In the genomic region with DNA sequence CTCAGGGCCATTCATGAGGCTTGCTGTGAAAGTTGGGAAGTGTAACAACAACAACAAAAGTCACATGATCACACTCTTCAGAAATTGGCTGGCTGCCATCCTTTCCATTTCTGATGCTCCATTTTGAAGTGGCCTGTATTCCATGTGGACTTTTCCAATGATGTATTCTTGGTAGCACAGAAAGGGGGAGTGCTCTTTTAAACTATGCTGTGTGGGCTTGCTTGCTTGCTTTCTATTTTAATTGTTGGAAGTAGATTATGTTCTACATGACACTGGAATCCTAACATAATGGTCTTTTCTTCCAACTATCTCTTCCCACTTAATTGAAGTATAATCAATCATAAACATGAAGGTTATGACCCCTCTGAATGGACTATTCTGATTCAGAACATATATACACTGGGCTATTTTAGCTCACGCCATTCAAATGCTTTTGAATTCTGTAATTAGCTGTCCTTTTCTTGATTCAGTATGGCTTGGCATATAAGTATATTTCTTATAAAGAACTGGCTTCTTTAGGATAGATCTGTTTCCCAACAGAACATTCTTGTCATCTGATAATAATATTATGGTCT, we compare ENCODE assay signal across 22 mouse cellular contexts.
"Had no signal": no experiment of that assay in that cellular context is flagged by ENCODE, and none has a peak within 500 bp of the region (broad histone marks: within the 10 kb centered on the region; RNA-seq: fewer than 3 reads in every experiment).

No protein-coding gene starts in this region.

- H3K9ac ChIP-seq: intestine, embryonic 15.5 days; kidney, embryonic 15.5 days; limb, embryonic 13.5 days; liver, embryonic 12.5 days; liver, embryonic 15.5 days; midbrain, embryonic 12.5 days; midbrain, embryonic 15.5 days; neural tube, embryonic 12.5 days; neural tube, embryonic 15.5 days had no signal

- H3K9me3 ChIP-seq: intestine, embryonic 15.5 days; kidney, embryonic 15.5 days; limb, embryonic 10.5 days; limb, embryonic 13.5 days; liver, embryonic 12.5 days; liver, embryonic 15.5 days; midbrain, embryonic 12.5 days; midbrain, embryonic 15.5 days; neural tube, embryonic 12.5 days; neural tube, embryonic 15.5 days had no signal

- H3K27ac ChIP-seq: intestine, embryonic 15.5 days; kidney, embryonic 15.5 days; limb, embryonic 10.5 days; limb, embryonic 13.5 days; liver, embryonic 12.5 days; liver, embryonic 15.5 days; macrophage; midbrain, embryonic 12.5 days; midbrain, embryonic 15.5 days; neural tube, embryonic 12.5 days; neural tube, embryonic 15.5 days had no signal

- DNase-seq: kidney, adult 11 months; kidney, adult 8-10 months; kidney, postnatal 10 days; kidney, postnatal 36 days; layer of hippocampus, adult 9-11 months; liver; lung, adult 18-20 months; retina, postnatal 1 day; right cerebral cortex, postnatal 25 days; spleen, adult 18-20 months; thymus, postnatal 25 days had no signal

- H3K4me2 ChIP-seq: intestine, embryonic 15.5 days; kidney, embryonic 15.5 days; limb, embryonic 13.5 days; liver, embryonic 12.5 days; liver, embryonic 15.5 days; midbrain, embryonic 12.5 days; midbrain, embryonic 15.5 days; neural tube, embryonic 12.5 days; neural tube, embryonic 15.5 days had no signal

- H3K36me3 ChIP-seq: intestine, embryonic 15.5 days; kidney, embryonic 15.5 days; limb, embryonic 10.5 days; limb, embryonic 13.5 days; liver, embryonic 12.5 days; liver, embryonic 15.5 days; midbrain, embryonic 12.5 days; midbrain, embryonic 15.5 days; neural tube, embryonic 12.5 days; neural tube, embryonic 15.5 days had no signal

- H3K4me3 ChIP-seq: intestine, embryonic 15.5 days; kidney, embryonic 15.5 days; limb, embryonic 10.5 days; limb, embryonic 13.5 days; liver, embryonic 12.5 days; liver, embryonic 15.5 days; midbrain, embryonic 12.5 days; midbrain, embryonic 15.5 days; neural tube, embryonic 12.5 days; neural tube, embryonic 15.5 days had no signal

- H3K27me3 ChIP-seq: intestine, embryonic 15.5 days; kidney, embryonic 15.5 days; limb, embryonic 13.5 days; liver, embryonic 12.5 days; liver, embryonic 15.5 days; midbrain, embryonic 12.5 days; midbrain, embryonic 15.5 days; neural tube, embryonic 12.5 days; neural tube, embryonic 15.5 days had no signal

- ATAC-seq: intestine, embryonic 15.5 days; liver, embryonic 12.5 days; midbrain, embryonic 15.5 days had no signal

- H3K4me1 ChIP-seq: liver, embryonic 12.5 days; liver, embryonic 15.5 days; midbrain, embryonic 12.5 days; neural tube, embryonic 12.5 days had no signal
